Mouse (Mus musculus) heart, embryonic 13.5 days (tissue): ENCODE results near the gene Pacsin1. TPM values are rescaled to one million over a fixed set of nuclear protein-coding genes. Genes with fewer than 3 reads are reported as not detected.
A peak's percentile ranks its signal among the peaks of the same experiment; 100 is the strongest.
"Not testable (repeated sequence)": the region's sequence is repeated elsewhere in the genome, so short reads cannot be mapped to it uniquely, and the experiment has no call there.

ENCODE experiments used
- ATAC-seq: fragments of 200-750 bp; cut with Nextera tagmentation; 2 replicates; pipeline ENCODE4 v1.8.0; 2017; ENCODE audit warnings: moderate TSS enrichment; ENCODE audit not compliant: insufficient number of reproducible peaks, low FRiP score, low TSS enrichment; ENCODE audit errors: extremely low read depth
- H3K27ac ChIP-seq: fragments of 300-500 bp; sonication (generic); replicated peaks from 2 replicates; pipeline ENCODE4 v1.5.1; 2015; ENCODE audit warnings: moderate library complexity, mild to moderate bottlenecking, inconsistent platforms
- H3K27me3 ChIP-seq: fragments of 300-500 bp; sonication (generic); replicated peaks from 2 replicates; pipeline ENCODE4 v1.6.1; 2015; ENCODE audit warnings: mild to moderate bottlenecking, inconsistent platforms
- H3K36me3 ChIP-seq: fragments of 300-500 bp; sonication (generic); 2 replicates; pipeline ENCODE4 v1.6.1; 2015; ENCODE audit warnings: mild to moderate bottlenecking, inconsistent platforms
- H3K4me1 ChIP-seq: fragments of 300-500 bp; sonication (generic); 2 replicates; pipeline ENCODE4 v1.6.1; 2015; ENCODE audit warnings: inconsistent platforms
- H3K4me2 ChIP-seq: fragments of 300-500 bp; sonication (generic); 2 replicates; pipeline ENCODE4 v1.6.1; 2015; ENCODE audit warnings: inconsistent platforms, mild to moderate bottlenecking, moderate library complexity
- H3K4me3 ChIP-seq: fragments of 300-500 bp; sonication (generic); 2 replicates; pipeline ENCODE4 v1.5.1; 2015; ENCODE audit warnings: moderate library complexity, mild to moderate bottlenecking, inconsistent platforms
- H3K9ac ChIP-seq: fragments of 300-500 bp; sonication (generic); 2 replicates; pipeline ENCODE4 v1.6.1; 2015; ENCODE audit warnings: inconsistent platforms, mild to moderate bottlenecking, moderate library complexity
- H3K9me3 ChIP-seq: fragments of 300-500 bp; sonication (generic); 2 replicates; pipeline ENCODE4 v1.6.1; 2016; ENCODE audit warnings: inconsistent platforms
- WGBS: fragments of 180-500 bp; shearing (Covaris S2); methylation state at CpG from one replicate; pipeline ENCODE4 v1.1.7; 2015; ENCODE audit warnings: mixed read lengths; 5-methylcytosine and 5-hydroxymethylcytosine counted together
- polyA plus RNA-seq: library from polyadenylated mRNA; unstranded; fragments of >200 nt; fragmentation: Nextera tagmentation; extraction: Ambion mirVana; gene quantifications from 2 replicates; pipeline ENCODE4 v1.2.1, GENCODE M21; 2015

Pacsin1 gene
- polyA plus RNA-seq, 1 experiment from 2014 or later, result 1.4 TPM

GRCm38 (mm10) chr17:27637333-27637732 lies 18.0 kb upstream of the Pacsin1 start:
- Histone ChIP-seq H3K9ac (peak overlapping the region; percentile 56; the same call in 1 of the 2 replicates), H3K4me2 (no peak overlapping the region), H3K27me3 (no peaks in the 10 kb centered on the region), H3K36me3 (peaks cover 18% of the 10 kb centered on the region), H3K4me3 (no peak overlapping the region), H3K4me1 (peaks cover 47% of the 10 kb centered on the region), H3K9me3 (no peaks in the 10 kb centered on the region), H3K27ac (peak overlapping the region; percentile 28; the same call in 1 of the 2 replicates)
- WGBS, result 46% methylated on average over 9 of the region's 9 CpGs
- no peak for ATAC-seq

DNA sequence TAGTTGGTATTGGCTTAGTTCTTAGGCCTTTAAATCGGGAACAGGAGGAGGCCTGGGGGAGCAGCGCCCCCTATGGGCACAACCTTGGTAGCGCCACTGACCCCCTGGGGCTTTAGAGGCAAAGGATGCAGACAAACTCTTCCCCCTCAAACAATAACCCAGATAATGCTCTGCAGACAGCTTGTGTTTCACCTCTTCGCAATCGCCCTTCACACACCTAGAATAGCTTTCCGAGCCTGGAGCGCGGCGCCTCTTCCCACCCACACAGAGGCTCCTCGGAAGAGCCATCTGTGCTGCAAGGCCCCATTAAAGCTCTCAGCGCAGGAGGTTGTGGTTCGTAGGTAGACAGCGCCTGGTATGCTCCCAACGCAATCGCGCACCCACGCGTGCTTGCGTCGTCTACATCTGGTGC lies 16.4 kb upstream of the Pacsin1 start:
- Histone ChIP-seq H3K36me3 (peaks cover 2% of the 10 kb centered on the region), H3K9ac (no peak overlapping the region), H3K27me3 (no peaks in the 10 kb centered on the region), H3K4me3 (no peak overlapping the region), H3K4me2 (no peak overlapping the region), H3K9me3 (no peaks in the 10 kb centered on the region), H3K4me1 (peaks cover 39% of the 10 kb centered on the region), H3K27ac (no peak overlapping the region)
- no peak for ATAC-seq
- 64% methylated on average over 20 of the region's 20 CpGs for WGBS

GRCm38 (mm10) chr17:27639851-27640250 lies 15.5 kb upstream of the Pacsin1 start:
- not testable (repeated sequence) for H3K4me3 ChIP-seq, H3K36me3 ChIP-seq, H3K9ac ChIP-seq, H3K4me2 ChIP-seq, H3K27ac ChIP-seq, H3K9me3 ChIP-seq, H3K27me3 ChIP-seq, ATAC-seq
- 94% methylated on average over 6 of the region's 6 CpGs for WGBS
- peaks cover 32% of the 10 kb centered on the region for H3K4me1 ChIP-seq

- H3K27ac ChIP-seq, result peak overlapping the region; percentile 13; the same call in 1 of the 2 replicates
- H3K4me3 ChIP-seq, result no peak overlapping the region
- H3K9me3 ChIP-seq, result no peaks in the 10 kb centered on the region
- WGBS, result 17% methylated on average over 12 of the region's 12 CpGs
- no peaks in the 10 kb centered on the region for H3K36me3 ChIP-seq
- no peak for ATAC-seq
- H3K9ac ChIP-seq, result peak overlapping the region; percentile 56
- H3K4me1 ChIP-seq, result peaks cover 15% of the 10 kb centered on the region
- H3K4me2 ChIP-seq, result peak overlapping the region; percentile 35
- 0 out of 2 replicates have a peak, but pooled peaks cover 3% of the 10 kb centered on the region for H3K27me3 ChIP-seq
Measured at GRCm38 (mm10) chr17:27642491-27643062, 12.7 kb upstream of the Pacsin1 start.

GRCm38 (mm10) chr17:27643101-27643500 lies 12.2 kb upstream of the Pacsin1 start:
- 0 out of 2 replicates have a peak, but pooled peaks cover 3% of the 10 kb centered on the region for H3K27me3 ChIP-seq
- 35% methylated on average over 6 of the region's 6 CpGs for WGBS
- no peak overlapping the region for H3K4me3 ChIP-seq
- no peaks in the 10 kb centered on the region for H3K9me3 ChIP-seq
- no peaks in the 10 kb centered on the region for H3K36me3 ChIP-seq
- peaks cover 14% of the 10 kb centered on the region for H3K4me1 ChIP-seq
- no peak overlapping the region for H3K27ac ChIP-seq
- ATAC-seq, result no peak
- H3K4me2 ChIP-seq, result no peak overlapping the region
- no peak overlapping the region for H3K9ac ChIP-seq

DNA sequence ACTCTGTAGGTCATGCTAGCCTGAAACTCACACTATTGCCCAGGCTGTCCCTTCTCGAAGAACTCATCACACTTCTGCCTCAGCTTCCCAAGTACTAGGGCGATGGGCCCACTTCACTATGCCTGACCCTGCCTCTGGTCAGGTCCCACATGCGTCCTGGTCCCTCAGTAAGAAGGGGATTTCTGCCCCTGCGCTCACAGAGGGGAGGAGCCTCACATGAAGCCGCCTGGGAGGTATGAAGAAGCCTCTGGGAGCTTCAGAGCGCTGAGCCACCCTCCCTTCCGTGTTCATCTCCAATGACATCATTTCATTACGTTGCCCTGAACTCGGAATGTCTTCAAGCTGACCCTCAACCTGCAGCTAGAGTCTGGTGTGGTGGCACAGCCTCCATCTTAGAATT lies 11.6 kb upstream of the Pacsin1 start:
- 0 out of 2 replicates have a peak, but pooled peaks cover 3% of the 10 kb centered on the region for H3K27me3 ChIP-seq
- H3K36me3 ChIP-seq, result no peaks in the 10 kb centered on the region
- H3K27ac ChIP-seq, result no peak overlapping the region
- H3K4me2 ChIP-seq, result no peak overlapping the region
- no peak for ATAC-seq
- 73% methylated on average over 9 of the region's 9 CpGs for WGBS
- no peak overlapping the region for H3K9ac ChIP-seq
- H3K4me3 ChIP-seq, result no peak overlapping the region
- no peaks in the 10 kb centered on the region for H3K9me3 ChIP-seq
- peaks cover 14% of the 10 kb centered on the region for H3K4me1 ChIP-seq

- peaks cover 9% of the 10 kb centered on the region for H3K4me1 ChIP-seq
- H3K36me3 ChIP-seq, result no peaks in the 10 kb centered on the region
- no peak for ATAC-seq
- no peak overlapping the region for H3K9ac ChIP-seq
- H3K27me3 ChIP-seq, result 0 out of 2 replicates have a peak, but pooled peaks cover 3% of the 10 kb centered on the region
- WGBS, result 42% methylated on average over 2 of the region's 2 CpGs
- no peak overlapping the region for H3K4me2 ChIP-seq
- no peak overlapping the region for H3K4me3 ChIP-seq
- no peak overlapping the region for H3K27ac ChIP-seq
- H3K9me3 ChIP-seq, result no peaks in the 10 kb centered on the region
Measured at GRCm38 (mm10) chr17:27644572-27644971, 10.7 kb upstream of the Pacsin1 start.

DNA sequence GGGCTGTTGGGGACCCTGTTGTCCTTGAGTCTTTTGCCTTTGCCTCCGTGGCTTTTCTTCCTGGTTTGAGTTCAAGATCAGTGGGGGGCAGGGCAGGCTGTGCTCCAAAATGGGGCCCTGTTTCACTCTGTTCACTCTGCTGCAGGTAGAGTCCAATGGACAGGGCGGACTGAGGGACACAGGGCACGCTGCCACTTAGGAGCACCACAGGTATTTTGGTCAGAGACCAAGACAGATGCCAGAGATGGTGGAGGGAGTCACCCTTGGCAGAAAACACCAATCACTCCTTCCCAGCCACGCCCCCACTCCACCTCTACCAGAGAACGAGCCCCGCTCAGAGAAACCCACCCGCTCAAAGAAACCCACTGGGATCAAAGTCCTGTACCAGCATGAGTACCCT lies 9.5 kb upstream of the Pacsin1 start:
- no peak overlapping the region for H3K4me2 ChIP-seq
- 0 out of 2 replicates have a peak, but pooled peaks cover 4% of the 10 kb centered on the region for H3K27me3 ChIP-seq
- H3K4me3 ChIP-seq, result no peak overlapping the region
- no peak overlapping the region for H3K9ac ChIP-seq
- WGBS, result 29% methylated on average over 7 of the region's 7 CpGs
- no peaks in the 10 kb centered on the region for H3K36me3 ChIP-seq
- H3K4me1 ChIP-seq, result peaks cover 9% of the 10 kb centered on the region
- no peak for ATAC-seq
- H3K9me3 ChIP-seq, result no peaks in the 10 kb centered on the region
- H3K27ac ChIP-seq, result no peak overlapping the region

DNA sequence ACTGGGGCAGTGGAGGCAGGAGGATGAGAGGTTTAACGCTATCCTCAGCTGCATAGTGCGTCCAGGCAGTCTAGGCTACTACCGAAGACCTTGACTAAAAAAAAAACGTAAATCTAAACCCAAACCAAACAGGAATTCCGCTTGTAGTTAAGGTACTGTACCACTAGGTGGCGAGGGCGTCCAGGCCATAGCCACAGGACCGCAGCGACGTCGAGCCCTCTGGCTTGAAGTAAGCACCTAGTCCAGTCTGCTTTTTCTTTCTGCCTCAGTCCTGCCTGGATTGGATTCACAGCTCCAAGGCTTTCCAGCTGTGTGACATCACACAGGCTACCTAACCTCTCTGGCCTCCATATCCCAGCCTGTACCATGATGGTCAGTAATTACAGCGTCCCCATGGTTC lies 5.1 kb upstream of the Pacsin1 start:
- WGBS, result 12% methylated on average over 12 of the region's 12 CpGs
- Histone ChIP-seq H3K4me2 (no peak overlapping the region), H3K36me3 (no peaks in the 10 kb centered on the region), H3K9ac (no peak overlapping the region), H3K27me3 (peaks cover 32% of the 10 kb centered on the region), H3K9me3 (no peaks in the 10 kb centered on the region; the same call in 1 of the 2 replicates), H3K4me1 (peaks cover 2% of the 10 kb centered on the region), H3K4me3 (no peak overlapping the region), H3K27ac (no peak overlapping the region)
- no peak for ATAC-seq

GRCm38 (mm10) chr17:27650586-27650985 lies 4.7 kb upstream of the Pacsin1 start:
- ATAC-seq, result no peak
- no peak overlapping the region for H3K27ac ChIP-seq
- H3K9me3 ChIP-seq, result no peaks in the 10 kb centered on the region; the same call in 1 of the 2 replicates
- WGBS, result 66% methylated on average over 13 of the region's 13 CpGs
- no peak overlapping the region for H3K4me3 ChIP-seq
- H3K27me3 ChIP-seq, result peaks cover 36% of the 10 kb centered on the region
- H3K4me1 ChIP-seq, result peaks cover 6% of the 10 kb centered on the region
- no peak overlapping the region for H3K4me2 ChIP-seq
- no peak overlapping the region for H3K9ac ChIP-seq
- H3K36me3 ChIP-seq, result no peaks in the 10 kb centered on the region

DNA sequence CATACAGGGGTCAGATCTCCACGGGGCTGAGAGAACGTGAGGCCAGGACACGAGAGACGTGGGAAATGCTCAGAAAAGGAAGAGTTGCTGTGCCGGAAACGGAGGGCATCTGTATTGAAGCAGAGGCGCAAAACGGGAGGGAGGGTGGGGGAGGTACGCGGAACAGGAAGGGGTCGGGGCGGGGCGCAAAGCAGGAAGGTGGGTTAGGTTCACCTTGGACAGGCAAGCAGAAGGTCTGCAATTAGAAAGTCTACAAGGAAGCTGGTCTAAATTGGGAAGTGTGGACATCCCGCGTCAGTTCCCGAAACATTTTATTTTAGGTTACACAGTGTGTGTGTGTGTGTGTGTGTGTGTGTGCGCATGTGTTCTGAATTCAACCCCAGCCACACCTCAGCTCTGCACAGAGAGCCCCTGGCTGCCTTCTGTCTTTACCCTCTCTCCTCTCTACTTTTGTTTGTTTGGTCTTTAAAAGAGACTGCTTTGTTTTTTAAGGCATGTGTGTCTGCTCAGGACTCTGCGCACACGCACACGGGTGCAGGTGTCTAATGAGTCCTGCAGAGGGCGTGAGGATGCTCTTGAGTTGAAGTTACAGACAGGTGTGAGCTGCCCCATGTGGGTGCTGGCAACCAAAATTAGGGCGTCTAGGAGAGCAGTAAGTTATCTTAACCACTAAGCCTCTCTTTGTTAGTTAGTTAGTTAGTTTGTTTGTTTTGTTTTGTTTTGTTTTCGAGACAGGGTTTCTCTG lies 3.1 kb upstream of the Pacsin1 start:
- H3K4me1 ChIP-seq, result peaks cover 16% of the 10 kb centered on the region
- ATAC-seq, result no peak
- no peak overlapping the region for H3K27ac ChIP-seq
- H3K9ac ChIP-seq, result no peak overlapping the region
- WGBS, result 76% methylated on average over 23 of the region's 23 CpGs
- no peaks in the 10 kb centered on the region for H3K36me3 ChIP-seq
- peaks cover 50% of the 10 kb centered on the region for H3K27me3 ChIP-seq
- H3K4me2 ChIP-seq, result no peak overlapping the region
- no peak overlapping the region for H3K4me3 ChIP-seq
- no peaks in the 10 kb centered on the region; the same call in 1 of the 2 replicates for H3K9me3 ChIP-seq
